Mouse (Mus musculus) lung, embryonic 14.5 days (tissue): ENCODE results near the gene Slc30a7. TPM values are rescaled to one million over a fixed set of nuclear protein-coding genes. Genes with fewer than 3 reads are reported as not detected.

Experiments used
- ATAC-seq: fragments of 200-750 bp; cut with Nextera tagmentation; 2 replicates; pipeline ENCODE4 v1.8.0; 2017; ENCODE audit warnings: mild to moderate bottlenecking, moderate TSS enrichment, moderate library complexity; ENCODE audit not compliant: insufficient read depth
- DNase-seq: peaks from one replicate; pipeline ENCODE4 v3.0.0-alpha.2; 2015
- H3K27ac ChIP-seq: fragments of 300-500 bp; sonication (generic); 2 replicates; pipeline ENCODE4 v1.5.1; 2014; ENCODE audit warnings: low read depth, mild to moderate bottlenecking, moderate library complexity
- H3K27me3 ChIP-seq: fragments of 300-500 bp; sonication (generic); 2 replicates; pipeline ENCODE4 v1.6.1; 2014; ENCODE audit warnings: low read length, control low read depth; ENCODE audit not compliant: insufficient read depth
- H3K36me3 ChIP-seq: fragments of 300-500 bp; sonication (generic); 2 replicates; pipeline ENCODE4 v1.6.1; 2014; ENCODE audit warnings: control low read depth; ENCODE audit not compliant: insufficient read depth
- H3K4me1 ChIP-seq: fragments of 300-500 bp; sonication (generic); 2 replicates; pipeline ENCODE4 v1.6.1; 2014; ENCODE audit warnings: antibody characterized with exemption, control low read depth; ENCODE audit not compliant: insufficient read depth
- H3K4me2 ChIP-seq: fragments of 300-500 bp; sonication (generic); 2 replicates; pipeline ENCODE4 v1.6.1; 2014; ENCODE audit warnings: mild to moderate bottlenecking
- H3K4me3 ChIP-seq: fragments of 300-500 bp; sonication (generic); 2 replicates; pipeline ENCODE4 v1.5.1; 2014; ENCODE audit warnings: low read depth, low read length
- H3K9ac ChIP-seq: fragments of 300-500 bp; sonication (generic); 2 replicates; pipeline ENCODE4 v1.6.1; 2014
- H3K9me3 ChIP-seq: fragments of 300-500 bp; sonication (generic); 2 replicates; pipeline ENCODE4 v1.6.1; 2016; ENCODE audit warnings: low read depth, low read length, control low read depth
- CTCF ChIP-seq: IDR thresholded peaks from 2 replicates; pipeline ENCODE4 v1.5.1; 2016; ENCODE audit warnings: antibody characterized with exemption, low read depth
- WGBS: fragments of 180-500 bp; shearing (Covaris S2); extraction: QIAGEN DNeasy Blood & Tissue Kit; methylation state at CpG from one replicate; pipeline ENCODE4 v1.1.7; 2014; 5-methylcytosine and 5-hydroxymethylcytosine counted together
- polyA plus RNA-seq: library from polyadenylated mRNA; unstranded; fragments of >200 nt; fragmentation: Nextera tagmentation; extraction: Ambion mirVana; gene quantifications from 2 replicates; pipeline ENCODE4 v1.2.1, GENCODE M21; 2014

The Slc30a7 gene
- polyA plus RNA-seq, 1 experiment from 2014 or later, result 34.3 TPM

- Histone ChIP-seq H3K9me3 (no peaks in the 10 kb centered on the region), H3K36me3 (peaks cover 17% of the 10 kb centered on the region), H3K4me1 (no peaks in the 10 kb centered on the region), H3K9ac (no peak overlapping the region), H3K4me3 (no peak overlapping the region), H3K27ac (no peak overlapping the region), H3K4me2 (no peak overlapping the region), H3K27me3 (no peaks in the 10 kb centered on the region)
- 59% methylated on average over 11 of the region's 11 CpGs for WGBS
- DNase-seq (peak; percentile 23), ATAC-seq (0 out of 2 replicates have a peak, but pooled peaks have one; percentile 31)
- no peak for TF ChIP-seq CTCF
Measured at GRCm38 (mm10) chr3:116030152-116030788, 23.1 kb upstream of the Slc30a7 start.

- Histone ChIP-seq H3K4me2 (no peak overlapping the region), H3K4me1 (no peaks in the 10 kb centered on the region), H3K36me3 (peaks cover 20% of the 10 kb centered on the region), H3K4me3 (no peak overlapping the region), H3K9me3 (no peaks in the 10 kb centered on the region), H3K27me3 (no peaks in the 10 kb centered on the region), H3K9ac (no peak overlapping the region), H3K27ac (no peak overlapping the region)
- 91% methylated on average over 20 of the region's 20 CpGs for WGBS
- ATAC-seq (no peak), DNase-seq (no peak)
- TF ChIP-seq CTCF, result no peak
Measured at GRCm38 (mm10) chr3:116026996-116027395, 19.8 kb upstream of the Slc30a7 start.

GRCm38 (mm10) chr3:116025701-116026100 lies 18.5 kb upstream of the Slc30a7 start:
- 90% methylated on average over 10 of the region's 10 CpGs for WGBS
- H3K4me2 ChIP-seq, result no peak overlapping the region
- no peaks in the 10 kb centered on the region for H3K9me3 ChIP-seq
- ATAC-seq, result no peak
- no peaks in the 10 kb centered on the region for H3K27me3 ChIP-seq
- H3K9ac ChIP-seq, result no peak overlapping the region
- no peak overlapping the region for H3K4me3 ChIP-seq
- H3K27ac ChIP-seq, result no peak overlapping the region
- H3K4me1 ChIP-seq, result no peaks in the 10 kb centered on the region
- peaks cover 20% of the 10 kb centered on the region for H3K36me3 ChIP-seq
- DNase-seq, result no peak
- no peak for TF ChIP-seq CTCF

- WGBS, result 81% methylated on average over 5 of the region's 5 CpGs
- TF ChIP-seq CTCF, result no peak
- Histone ChIP-seq H3K27me3 (no peaks in the 10 kb centered on the region), H3K9me3 (no peaks in the 10 kb centered on the region), H3K9ac (no peak overlapping the region), H3K4me3 (no peak overlapping the region), H3K27ac (no peak overlapping the region), H3K4me2 (no peak overlapping the region), H3K4me1 (no peaks in the 10 kb centered on the region), H3K36me3 (peaks cover 20% of the 10 kb centered on the region)
- no peak for ATAC-seq
- DNase-seq, result no peak
Measured at GRCm38 (mm10) chr3:116024669-116025068, 17.5 kb upstream of the Slc30a7 start.

GRCm38 (mm10) chr3:116024236-116024635 lies 17.0 kb upstream of the Slc30a7 start:
- no peak for TF ChIP-seq CTCF
- no peak for ATAC-seq
- H3K27me3 ChIP-seq, result no peaks in the 10 kb centered on the region
- no peak overlapping the region for H3K4me2 ChIP-seq
- H3K9ac ChIP-seq, result no peak overlapping the region
- no peaks in the 10 kb centered on the region for H3K4me1 ChIP-seq
- no peaks in the 10 kb centered on the region for H3K9me3 ChIP-seq
- H3K4me3 ChIP-seq, result no peak overlapping the region
- no peak for DNase-seq
- peaks cover 20% of the 10 kb centered on the region for H3K36me3 ChIP-seq
- WGBS, result 82% methylated on average over 12 of the region's 12 CpGs
- no peak overlapping the region for H3K27ac ChIP-seq

- no peak overlapping the region for H3K27ac ChIP-seq
- no peak for TF ChIP-seq CTCF
- no peak for ATAC-seq
- H3K36me3 ChIP-seq, result no peaks in the 10 kb centered on the region
- DNase-seq, result no peak
- no peaks in the 10 kb centered on the region for H3K9me3 ChIP-seq
- H3K4me2 ChIP-seq, result no peak overlapping the region
- H3K4me3 ChIP-seq, result no peak overlapping the region
- no peak overlapping the region for H3K9ac ChIP-seq
- no peaks in the 10 kb centered on the region for H3K27me3 ChIP-seq
- no peaks in the 10 kb centered on the region for H3K4me1 ChIP-seq
- WGBS, result 86% methylated on average over 5 of the region's 5 CpGs
Measured at GRCm38 (mm10) chr3:116019136-116019535, 11.9 kb upstream of the Slc30a7 start.

- DNase-seq (no peak), ATAC-seq (no peak)
- Histone ChIP-seq H3K4me2 (no peak overlapping the region), H3K9me3 (no peaks in the 10 kb centered on the region), H3K4me1 (no peaks in the 10 kb centered on the region), H3K27ac (no peak overlapping the region), H3K9ac (no peak overlapping the region), H3K36me3 (no peaks in the 10 kb centered on the region), H3K4me3 (no peak overlapping the region), H3K27me3 (no peaks in the 10 kb centered on the region)
- TF ChIP-seq CTCF, result no peak
- 66% methylated on average over 4 of the region's 4 CpGs for WGBS
Measured at GRCm38 (mm10) chr3:116018606-116019005, 11.4 kb upstream of the Slc30a7 start.
